Mouse (Mus musculus) midbrain, embryonic 11.5 days (tissue): ENCODE results near the gene Brwd1. TPM values are rescaled to one million over a fixed set of nuclear protein-coding genes. Genes with fewer than 3 reads are reported as not detected.
"Not testable (repeated sequence)": the region's sequence is repeated elsewhere in the genome, so short reads cannot be mapped to it uniquely, and the experiment has no call there.

Experiments
- ATAC-seq: fragments of 200-750 bp; cut with Nextera tagmentation; 2 replicates; pipeline ENCODE4 v1.8.0; 2017; ENCODE audit warnings: moderate TSS enrichment, moderate library complexity; ENCODE audit not compliant: low FRiP score
- DNase-seq: peaks from one replicate; pipeline ENCODE4 v3.0.0; 2015; ENCODE audit warnings: low spot score; ENCODE audit errors: missing footprints
- H3K27ac ChIP-seq: fragments of 300-500 bp; sonication (generic); 2 replicates; pipeline ENCODE4 v1.5.1; 2014; ENCODE audit warnings: low read depth, low read length
- H3K27me3 ChIP-seq: fragments of 300-500 bp; sonication (generic); 2 replicates; pipeline ENCODE4 v1.6.1; 2014; ENCODE audit warnings: mild to moderate bottlenecking, low read length, moderate library complexity, mixed read lengths; ENCODE audit not compliant: control insufficient read depth, insufficient read depth
- H3K36me3 ChIP-seq: fragments of 300-500 bp; sonication (generic); 2 replicates; pipeline ENCODE4 v1.6.1; 2014; ENCODE audit warnings: mild to moderate bottlenecking, low read length, moderate library complexity, mixed read lengths; ENCODE audit not compliant: control insufficient read depth, insufficient read depth
- H3K4me1 ChIP-seq: fragments of 300-500 bp; sonication (generic); 2 replicates; pipeline ENCODE4 v1.6.1; 2014; ENCODE audit warnings: low read length; ENCODE audit not compliant: control insufficient read depth, insufficient read depth
- H3K4me2 ChIP-seq: fragments of 300-500 bp; sonication (generic); 2 replicates; pipeline ENCODE4 v1.6.1; 2014; ENCODE audit warnings: mild to moderate bottlenecking, moderate library complexity
- H3K4me3 ChIP-seq: fragments of 300-500 bp; sonication (generic); 2 replicates; pipeline ENCODE4 v1.5.1; 2014; ENCODE audit warnings: low read depth, low read length
- H3K9ac ChIP-seq: fragments of 300-500 bp; sonication (generic); 2 replicates; pipeline ENCODE4 v1.6.1; 2014; ENCODE audit warnings: low read length
- H3K9me3 ChIP-seq: fragments of 300-500 bp; sonication (generic); 2 replicates; pipeline ENCODE4 v1.6.1; 2016; ENCODE audit warnings: low read length; ENCODE audit not compliant: control insufficient read depth
- WGBS: fragments of 180-500 bp; shearing (Covaris S2); extraction: QIAGEN DNeasy Blood & Tissue Kit; methylation state at CpG from one replicate; pipeline ENCODE4 v1.1.7; 2014; 5-methylcytosine and 5-hydroxymethylcytosine counted together
- polyA plus RNA-seq: library from polyadenylated mRNA; unstranded; fragments of >200 nt; fragmentation: Nextera tagmentation; extraction: Ambion mirVana; gene quantifications from 2 replicates; pipeline ENCODE4 v1.2.1, GENCODE M21; 2014

Brwd1 gene
- polyA plus RNA-seq, 1 experiment from 2014 or later: 192 TPM

DNA sequence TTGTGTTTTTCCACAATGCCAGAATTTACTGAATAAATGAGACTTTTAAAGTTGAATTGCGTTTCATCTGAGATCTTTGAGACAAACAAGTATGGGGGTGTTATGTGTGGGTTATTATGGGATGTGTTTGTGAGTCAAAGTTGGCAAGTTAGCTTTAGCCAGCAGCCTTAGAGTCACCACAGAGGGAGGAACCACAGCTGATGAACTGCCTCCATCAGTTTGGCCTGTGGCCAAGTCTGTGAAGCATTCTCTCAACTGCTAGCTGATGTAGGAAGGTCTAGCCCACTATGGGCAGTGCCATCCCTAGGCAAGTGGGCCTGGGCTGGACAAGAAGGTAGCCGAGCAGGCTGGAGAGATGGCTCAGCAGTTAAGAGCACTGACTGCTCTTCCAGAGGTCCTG lies 111.5 kb downstream of the Brwd1 start:
- Histone ChIP-seq H3K4me3 (no peak overlapping the region), H3K36me3 (no peaks in the 10 kb centered on the region), H3K4me2 (no peak overlapping the region), H3K4me1 (no peaks in the 10 kb centered on the region), H3K27me3 (no peaks in the 10 kb centered on the region), H3K9me3 (no peaks in the 10 kb centered on the region), H3K9ac (no peak overlapping the region), H3K27ac (no peak overlapping the region)
- ATAC-seq: no peak
- DNase-seq: no peak
- 86% methylated on average over 2 of the region's 2 CpGs for WGBS

DNA sequence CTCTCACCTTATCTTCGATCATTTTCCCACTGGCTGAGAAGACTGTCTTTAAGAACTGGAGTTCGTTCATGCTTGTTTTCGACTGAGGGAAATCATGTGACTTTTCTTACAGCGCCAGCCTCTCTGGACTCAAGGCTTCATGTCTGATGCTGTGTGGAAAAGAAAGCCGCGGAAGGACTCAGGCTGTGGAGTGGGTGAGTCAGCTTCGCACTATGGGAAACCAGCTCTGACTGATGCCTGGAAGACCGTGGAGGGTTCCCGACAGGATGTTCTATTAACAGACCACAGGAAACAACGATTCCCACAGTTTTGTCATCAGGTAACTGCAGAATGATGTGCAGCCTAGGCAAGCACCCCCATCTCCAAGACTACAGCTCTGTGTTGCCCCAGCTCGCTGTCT lies 114.9 kb downstream of the Brwd1 start:
- Histone ChIP-seq H3K9ac (no peak overlapping the region), H3K4me2 (no peak overlapping the region), H3K9me3 (no peaks in the 10 kb centered on the region), H3K4me3 (no peak overlapping the region), H3K36me3 (no peaks in the 10 kb centered on the region), H3K27ac (no peak overlapping the region), H3K4me1 (no peaks in the 10 kb centered on the region), H3K27me3 (no peaks in the 10 kb centered on the region)
- ATAC-seq (no peak), DNase-seq (no peak)
- WGBS: 87% methylated on average over 11 of the region's 11 CpGs

DNA sequence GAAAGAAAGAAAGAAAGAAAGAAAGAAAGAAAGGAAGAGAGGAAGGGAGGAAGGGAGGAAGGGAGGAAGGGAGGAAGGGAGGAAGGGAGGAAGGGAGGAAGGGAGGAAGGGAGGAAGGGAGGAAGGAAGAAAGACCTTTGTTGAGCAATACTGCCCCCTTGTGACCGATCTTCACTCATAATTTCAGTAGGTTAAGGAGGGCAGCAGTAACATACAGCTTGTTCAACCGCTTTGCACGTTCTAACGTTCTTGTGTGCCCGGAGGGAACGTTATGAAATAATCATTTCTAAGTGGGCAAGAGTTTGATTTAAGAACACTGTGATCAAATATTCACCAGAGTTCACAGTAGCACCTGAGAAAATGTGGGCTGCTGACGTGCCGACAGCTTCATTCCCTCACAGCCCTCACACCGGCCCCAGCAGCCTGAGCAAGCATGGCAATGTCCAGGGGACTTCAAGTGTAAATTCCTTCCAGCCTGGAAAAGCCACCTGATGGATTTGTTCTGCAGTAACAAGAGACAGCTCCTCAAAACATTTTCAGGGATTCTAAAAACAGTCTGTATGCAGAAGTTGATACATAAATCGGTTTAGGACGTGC lies 117.8 kb downstream of the Brwd1 start:
- Histone ChIP-seq H3K9ac (no peak overlapping the region), H3K36me3 (no peaks in the 10 kb centered on the region), H3K4me2 (no peak overlapping the region), H3K4me1 (no peaks in the 10 kb centered on the region), H3K9me3 (no peaks in the 10 kb centered on the region), H3K27ac (no peak overlapping the region), H3K4me3 (no peak overlapping the region), H3K27me3 (no peaks in the 10 kb centered on the region)
- DNase-seq (no peak), ATAC-seq (no peak)
- 57% methylated on average over 11 of the region's 11 CpGs for WGBS

GRCm38 (mm10) chr16:95961484-95961883 lies 120.8 kb downstream of the Brwd1 start:
- H3K36me3 ChIP-seq, H3K9me3 ChIP-seq, H3K4me2 ChIP-seq, H3K27ac ChIP-seq, H3K27me3 ChIP-seq, H3K4me3 ChIP-seq, H3K9ac ChIP-seq, ATAC-seq, DNase-seq, H3K4me1 ChIP-seq: not testable (repeated sequence)
- 63% methylated on average over 1 of the region's 1 CpGs for WGBS

GRCm38 (mm10) chr16:95960689-95961088 lies 121.6 kb downstream of the Brwd1 start:
- not testable (repeated sequence) for H3K27ac ChIP-seq, H3K4me2 ChIP-seq, H3K9me3 ChIP-seq, H3K9ac ChIP-seq, DNase-seq, H3K36me3 ChIP-seq, ATAC-seq, H3K4me1 ChIP-seq, H3K4me3 ChIP-seq, H3K27me3 ChIP-seq
- 91% methylated on average over 2 of the region's 2 CpGs for WGBS

DNA sequence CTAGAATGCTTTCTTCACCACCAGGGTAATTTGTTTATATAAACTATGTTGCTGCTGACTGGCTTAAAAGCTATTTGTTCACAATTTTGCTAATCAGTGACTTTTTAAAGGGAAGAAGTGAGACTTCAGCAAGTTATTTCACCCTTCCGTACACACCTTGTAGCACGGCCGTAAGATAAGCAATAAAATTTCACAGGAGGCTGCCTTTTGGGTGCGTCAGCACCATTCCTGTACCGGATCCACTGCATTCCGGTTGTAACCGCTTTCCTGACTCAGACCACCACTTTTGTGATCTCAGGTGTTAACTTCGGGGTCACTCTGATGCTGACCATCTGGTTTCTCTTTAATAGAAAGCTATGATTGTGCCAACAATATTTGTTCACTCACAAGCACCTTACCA lies 124.2 kb downstream of the Brwd1 start:
- Histone ChIP-seq H3K27me3 (no peaks in the 10 kb centered on the region), H3K36me3 (no peaks in the 10 kb centered on the region), H3K4me3 (no peak overlapping the region), H3K9me3 (no peaks in the 10 kb centered on the region), H3K9ac (no peak overlapping the region), H3K4me1 (no peaks in the 10 kb centered on the region), H3K27ac (no peak overlapping the region), H3K4me2 (no peak overlapping the region)
- WGBS: 94% methylated on average over 8 of the region's 8 CpGs
- DNase-seq (no peak), ATAC-seq (no peak)

GRCm38 (mm10) chr16:95956618-95957017 lies 125.7 kb downstream of the Brwd1 start:
- no peaks in the 10 kb centered on the region for H3K4me1 ChIP-seq
- H3K9me3 ChIP-seq: no peaks in the 10 kb centered on the region
- H3K4me3 ChIP-seq: no peak overlapping the region
- H3K27ac ChIP-seq: no peak overlapping the region
- WGBS: 65% methylated on average over 5 of the region's 5 CpGs
- H3K4me2 ChIP-seq: no peak overlapping the region
- ATAC-seq (no peak), DNase-seq (no peak)
- no peaks in the 10 kb centered on the region for H3K36me3 ChIP-seq
- no peak overlapping the region for H3K9ac ChIP-seq
- H3K27me3 ChIP-seq: no peaks in the 10 kb centered on the region

DNA sequence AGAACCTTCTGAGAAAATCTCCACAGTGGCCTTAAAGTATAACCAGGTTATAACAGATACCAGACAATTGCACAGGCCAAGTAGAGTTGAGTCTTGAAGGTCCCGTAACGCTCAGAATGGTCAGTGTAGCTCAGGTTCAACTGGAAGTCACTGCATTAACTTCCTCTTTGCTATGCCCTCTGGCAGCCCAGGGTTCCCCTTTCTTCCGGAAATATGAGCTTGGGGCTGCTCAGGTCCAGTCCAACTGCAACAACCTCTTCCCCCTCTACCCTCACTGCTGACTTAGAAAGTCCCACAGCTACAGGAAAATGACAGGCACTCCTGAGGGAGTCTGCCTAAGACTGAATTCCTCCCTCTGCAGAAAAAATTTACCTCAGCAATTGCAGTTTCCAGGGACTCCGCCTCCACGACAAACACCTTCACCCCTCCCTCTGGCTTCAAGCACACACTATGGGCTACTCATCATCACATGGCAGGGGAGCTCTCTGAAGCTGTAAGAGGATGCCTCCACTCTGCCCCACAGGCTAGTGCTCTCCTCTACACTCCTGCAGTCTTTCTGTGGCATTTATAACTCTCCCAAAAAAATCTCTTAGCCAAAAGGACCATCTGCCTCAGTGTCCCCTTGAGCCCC lies 126.5 kb downstream of the Brwd1 start:
- H3K9ac ChIP-seq: no peak overlapping the region
- H3K4me2 ChIP-seq: no peak overlapping the region
- H3K36me3 ChIP-seq: no peaks in the 10 kb centered on the region
- H3K4me1 ChIP-seq: no peaks in the 10 kb centered on the region
- no peak overlapping the region for H3K4me3 ChIP-seq
- no peak for DNase-seq
- no peak for ATAC-seq
- no peaks in the 10 kb centered on the region for H3K27me3 ChIP-seq
- 84% methylated on average over 5 of the region's 5 CpGs for WGBS
- H3K27ac ChIP-seq: no peak overlapping the region
- no peaks in the 10 kb centered on the region for H3K9me3 ChIP-seq

- WGBS: 86% methylated on average over 3 of the region's 3 CpGs
- DNase-seq (no peak), ATAC-seq (no peak)
- Histone ChIP-seq H3K27ac (no peak overlapping the region), H3K4me2 (no peak overlapping the region), H3K9me3 (no peaks in the 10 kb centered on the region), H3K4me3 (no peak overlapping the region), H3K36me3 (no peaks in the 10 kb centered on the region), H3K27me3 (no peaks in the 10 kb centered on the region), H3K4me1 (no peaks in the 10 kb centered on the region), H3K9ac (no peak overlapping the region)
Measured at GRCm38 (mm10) chr16:95954341-95954740, 128.0 kb downstream of the Brwd1 start.
